Mouse (Mus musculus) embryo, embryonic 10.5 days (tissue): ENCODE data around the gene Rnf24.
"Not testable (repeated sequence)": the region's sequence is repeated elsewhere in the genome, so short reads cannot be mapped to it uniquely, and the experiment has no call there.

ENCODE experiments used
- DNase-seq: peaks from one replicate; pipeline ENCODE4 v3.0.0-alpha.2; 2015; ENCODE audit warnings: low spot score

Gene Rnf24

GRCm38 (mm10) chr2:131337602-131338001 lies 15.1 kb downstream of the Rnf24 start:
- no peak for DNase-seq

GRCm38 (mm10) chr2:131330548-131330947 lies 22.1 kb downstream of the Rnf24 start:
- DNase-seq = no peak

GRCm38 (mm10) chr2:131328981-131329380 lies 23.7 kb downstream of the Rnf24 start:
- DNase-seq = no peak

GRCm38 (mm10) chr2:131326044-131326443 lies 26.6 kb downstream of the Rnf24 start:
- no peak for DNase-seq

- DNase-seq = no peak
Observed at GRCm38 (mm10) chr2:131323675-131324074, 29.0 kb downstream of the Rnf24 start.

GRCm38 (mm10) chr2:131321192-131321591 lies 31.5 kb downstream of the Rnf24 start:
- not testable (repeated sequence) for DNase-seq

GRCm38 (mm10) chr2:131319401-131319800 lies 33.3 kb downstream of the Rnf24 start:
- DNase-seq = no peak

GRCm38 (mm10) chr2:131316167-131316566 lies 36.5 kb downstream of the Rnf24 start:
- DNase-seq = no peak

GRCm38 (mm10) chr2:131309296-131309695 lies 43.4 kb downstream of the Rnf24 start:
- DNase-seq = no peak

GRCm38 (mm10) chr2:131307822-131308221 lies 44.9 kb downstream of the Rnf24 start:
- DNase-seq = peak; percentile 31

GRCm38 (mm10) chr2:131307391-131307790 lies 45.3 kb downstream of the Rnf24 start:
- no peak for DNase-seq

- DNase-seq = not testable (repeated sequence)
Observed at GRCm38 (mm10) chr2:131305226-131305625, 47.5 kb downstream of the Rnf24 start.

- DNase-seq = no peak
Observed at GRCm38 (mm10) chr2:131304497-131304896, 48.2 kb downstream of the Rnf24 start.

GRCm38 (mm10) chr2:131301635-131302034 lies 51.1 kb downstream of the Rnf24 start:
- no peak for DNase-seq

GRCm38 (mm10) chr2:131300485-131300884 lies 52.2 kb downstream of the Rnf24 start:
- no peak for DNase-seq

- DNase-seq = not testable (repeated sequence)
Observed at GRCm38 (mm10) chr2:131298674-131299073, 54.0 kb downstream of the Rnf24 start.

- DNase-seq = no peak
Observed at GRCm38 (mm10) chr2:131296746-131297261, 55.9 kb downstream of the Rnf24 start.

GRCm38 (mm10) chr2:131290669-131291068 lies 62.0 kb downstream of the Rnf24 start:
- DNase-seq = no peak

- no peak for DNase-seq
Observed at GRCm38 (mm10) chr2:131286276-131286675, 66.4 kb downstream of the Rnf24 start.

GRCm38 (mm10) chr2:131281596-131281995 lies 71.1 kb downstream of the Rnf24 start:
- DNase-seq = no peak

- DNase-seq = no peak
Observed at GRCm38 (mm10) chr2:131276722-131277121, 76.0 kb downstream of the Rnf24 start.

- no peak for DNase-seq
Observed at GRCm38 (mm10) chr2:131275493-131275892, 77.2 kb downstream of the Rnf24 start.

- DNase-seq = no peak
Observed at GRCm38 (mm10) chr2:131265056-131265455, 87.6 kb downstream of the Rnf24 start.

- DNase-seq = no peak
Observed at GRCm38 (mm10) chr2:131264027-131264426, 88.7 kb downstream of the Rnf24 start.
